Mouse (Mus musculus) thymus, postnatal 36 days (tissue): ENCODE results near the gene Nr2c2ap.
A peak's percentile ranks its signal among the peaks of the same experiment; 100 is the strongest.

Source experiments
- DNase-seq, 2 experiments: peaks; one replicate each; pipeline ENCODE4 v3.0.0; 2022; ENCODE audit warnings: mixed read lengths in 2 of 2

Gene Nr2c2ap

GRCm38 (mm10) chr8:70131166-70131883 is at the start of gene Nr2c2ap:
Gene Nr2c2ap (plus strand): TSS chr8:70131333.
- peak; percentile 84 to 85 for DNase-seq

- DNase-seq: no peak
These were observed 49.2 kb upstream of the Nr2c2ap start for GRCm38 (mm10) chr8:70081976-70082375.

GRCm38 (mm10) chr8:70083285-70083684 is 47.8 kb upstream of the Nr2c2ap start, which contains the start of gene Hapln4:
Gene Hapln4 (plus strand): TSS chr8:70083457.
- no peak for DNase-seq

- no peak for DNase-seq
These were observed 46.7 kb upstream of the Nr2c2ap start for GRCm38 (mm10) chr8:70084191-70085065.

GRCm38 (mm10) chr8:70086151-70086550 is 45.0 kb upstream of the Nr2c2ap start:
- DNase-seq: no peak

- no peak for DNase-seq
These were observed 43.9 kb upstream of the Nr2c2ap start for GRCm38 (mm10) chr8:70087237-70087636.

GRCm38 (mm10) chr8:70087836-70088650 is 43.1 kb upstream of the Nr2c2ap start:
- peak in 1 of 2 experiments; percentile 15 for DNase-seq

- no peak for DNase-seq
These were observed 41.7 kb upstream of the Nr2c2ap start for GRCm38 (mm10) chr8:70089296-70089960.

- no peak for DNase-seq
These were observed 38.3 kb upstream of the Nr2c2ap start for GRCm38 (mm10) chr8:70092786-70093185.

GRCm38 (mm10) chr8:70099276-70099675 is 31.9 kb upstream of the Nr2c2ap start:
- no peak for DNase-seq

GRCm38 (mm10) chr8:70100241-70100640 is 30.9 kb upstream of the Nr2c2ap start:
- no peak for DNase-seq

GRCm38 (mm10) chr8:70104506-70104905 is 26.6 kb upstream of the Nr2c2ap start:
- peak; percentile 51 to 60 for DNase-seq

GRCm38 (mm10) chr8:70104922-70105321 is 26.2 kb upstream of the Nr2c2ap start:
- DNase-seq: no peak

GRCm38 (mm10) chr8:70110451-70110850 is 20.7 kb upstream of the Nr2c2ap start:
- no peak for DNase-seq

- DNase-seq: no peak
These were observed 19.8 kb upstream of the Nr2c2ap start for GRCm38 (mm10) chr8:70111192-70111795.

GRCm38 (mm10) chr8:70112401-70113016 is 18.6 kb upstream of the Nr2c2ap start:
- no peak for DNase-seq

- no peak for DNase-seq
These were observed 16.6 kb upstream of the Nr2c2ap start for GRCm38 (mm10) chr8:70114488-70114887.

GRCm38 (mm10) chr8:70114892-70115291 is 16.2 kb upstream of the Nr2c2ap start:
- no peak for DNase-seq

- no peak for DNase-seq
These were observed 13.5 kb upstream of the Nr2c2ap start for GRCm38 (mm10) chr8:70117611-70118010.

- no peak for DNase-seq
These were observed 12.1 kb upstream of the Nr2c2ap start for GRCm38 (mm10) chr8:70118726-70119700.
